Mouse (Mus musculus) forebrain, embryonic 16.5 days (tissue): Measurements from ENCODE around the gene Gm26558. TPM values are rescaled to one million over a fixed set of nuclear protein-coding genes. Genes with fewer than 3 reads are reported as not detected.

Source experiments
- ATAC-seq: fragments of 200-750 bp; cut with Nextera tagmentation; 2 replicates; pipeline ENCODE4 v1.8.0; 2017; ENCODE audit warnings: mild to moderate bottlenecking, moderate library complexity
- H3K27ac ChIP-seq: fragments of 300-500 bp; sonication (generic); 2 replicates; pipeline ENCODE4 v1.5.1; 2014; ENCODE audit warnings: low read length, control low read depth
- H3K27me3 ChIP-seq: fragments of 300-500 bp; sonication (generic); replicated peaks from 2 replicates; pipeline ENCODE4 v1.6.1; 2014; ENCODE audit warnings: low read length; ENCODE audit not compliant: control insufficient read depth, insufficient read depth
- H3K36me3 ChIP-seq: fragments of 300-500 bp; sonication (generic); 2 replicates; pipeline ENCODE4 v1.6.1; 2014; ENCODE audit not compliant: control insufficient read depth, insufficient read depth
- H3K4me1 ChIP-seq: fragments of 300-500 bp; sonication (generic); replicated peaks from 2 replicates; pipeline ENCODE4 v1.6.1; 2014; ENCODE audit warnings: low read length; ENCODE audit not compliant: control insufficient read depth, insufficient read depth
- H3K4me2 ChIP-seq: fragments of 300-500 bp; sonication (generic); 2 replicates; pipeline ENCODE4 v1.6.1; 2014; ENCODE audit warnings: mild to moderate bottlenecking, low read length, control low read depth
- H3K4me3 ChIP-seq: fragments of 300-500 bp; sonication (generic); replicated peaks from 2 replicates; pipeline ENCODE4 v1.5.1; 2014; ENCODE audit warnings: mild to moderate bottlenecking, low read length, control low read depth
- H3K9ac ChIP-seq: fragments of 300-500 bp; sonication (generic); replicated peaks from 2 replicates; pipeline ENCODE4 v1.6.1; 2014; ENCODE audit warnings: low read depth, low read length, control low read depth
- H3K9me3 ChIP-seq: fragments of 300-500 bp; sonication (generic); 2 replicates; pipeline ENCODE4 v1.6.1; 2016; ENCODE audit warnings: low read length; ENCODE audit not compliant: control insufficient read depth
- WGBS: fragments of 180-500 bp; shearing (Covaris S2); extraction: QIAGEN DNeasy Blood & Tissue Kit; methylation state at CpG from one replicate; pipeline ENCODE4 v1.1.7; 2014; 5-methylcytosine and 5-hydroxymethylcytosine counted together
- polyA plus RNA-seq: library from polyadenylated mRNA; unstranded; fragments of >200 nt; fragmentation: Nextera tagmentation; extraction: Ambion mirVana; gene quantifications from 2 replicates; pipeline ENCODE4 v1.2.1, GENCODE M21; 2015

Gm26558 gene
- polyA plus RNA-seq, 1 experiment from 2014 or later, result 3.8 TPM

DNA sequence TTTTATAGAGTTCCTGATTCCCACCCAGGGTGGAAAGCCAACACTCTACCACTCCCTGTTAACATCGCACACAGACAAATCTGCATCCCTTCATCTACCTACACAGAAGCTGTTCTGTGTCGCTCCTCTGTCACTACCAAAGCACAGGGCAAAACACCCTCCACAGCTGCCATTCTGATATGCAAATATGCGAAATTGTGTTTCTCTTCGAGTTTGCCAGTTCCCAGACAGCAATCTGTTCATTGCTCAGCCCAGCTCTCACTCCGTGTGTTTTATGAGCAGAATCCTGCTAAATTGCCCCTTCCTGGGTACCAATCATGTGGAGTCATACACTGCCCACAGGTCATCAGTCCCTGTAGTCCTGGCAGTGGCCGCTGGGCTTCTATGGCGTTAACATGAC lies 4.8 kb downstream of the Gm26558 start:
- WGBS, result 57% methylated on average over 7 of the region's 7 CpGs
- H3K4me3 ChIP-seq, result no peak overlapping the region

DNA sequence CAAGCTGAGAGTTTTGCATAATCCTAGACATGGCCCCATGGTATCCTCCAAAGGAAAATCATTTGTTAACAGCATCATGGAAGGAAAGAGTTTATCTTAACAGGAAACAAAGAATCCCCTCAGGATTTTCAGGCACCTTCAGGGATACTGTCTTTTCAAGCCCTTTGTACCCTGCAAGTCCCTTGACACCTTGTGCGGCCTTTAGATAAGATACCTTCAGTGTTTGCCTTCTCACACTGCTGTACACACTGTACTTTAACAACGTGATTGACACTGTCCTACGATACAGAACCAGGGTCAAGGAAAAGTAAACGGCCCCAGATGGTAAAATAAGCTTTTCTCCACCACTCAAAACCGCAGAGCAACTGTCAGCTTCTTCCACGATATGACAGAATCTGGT lies 10.1 kb downstream of the Gm26558 start:
- H3K36me3 ChIP-seq, result no peaks in the 10 kb centered on the region
- no peak overlapping the region for H3K27ac ChIP-seq
- 0 out of 2 replicates have a peak, but pooled peaks cover under 1% of the 10 kb centered on the region for H3K4me1 ChIP-seq
- H3K4me2 ChIP-seq, result no peak overlapping the region
- WGBS, result 77% methylated on average over 6 of the region's 6 CpGs
- no peak overlapping the region for H3K9ac ChIP-seq
- ATAC-seq, result no peak
- no peaks in the 10 kb centered on the region for H3K27me3 ChIP-seq
- no peaks in the 10 kb centered on the region for H3K9me3 ChIP-seq
- H3K4me3 ChIP-seq, result no peak overlapping the region

More for the DNA sequence above, 4.8 kb downstream of the Gm26558 start:
- Histone ChIP-seq H3K36me3 (no peaks in the 10 kb centered on the region), H3K9ac (no peak overlapping the region), H3K27ac (peak overlapping the region; percentile 71), H3K9me3 (no peaks in the 10 kb centered on the region), H3K4me2 (peak overlapping the region; percentile 13), H3K27me3 (no peaks in the 10 kb centered on the region), H3K4me1 (peaks cover 16% of the 10 kb centered on the region)
- ATAC-seq, result no peak

DNA sequence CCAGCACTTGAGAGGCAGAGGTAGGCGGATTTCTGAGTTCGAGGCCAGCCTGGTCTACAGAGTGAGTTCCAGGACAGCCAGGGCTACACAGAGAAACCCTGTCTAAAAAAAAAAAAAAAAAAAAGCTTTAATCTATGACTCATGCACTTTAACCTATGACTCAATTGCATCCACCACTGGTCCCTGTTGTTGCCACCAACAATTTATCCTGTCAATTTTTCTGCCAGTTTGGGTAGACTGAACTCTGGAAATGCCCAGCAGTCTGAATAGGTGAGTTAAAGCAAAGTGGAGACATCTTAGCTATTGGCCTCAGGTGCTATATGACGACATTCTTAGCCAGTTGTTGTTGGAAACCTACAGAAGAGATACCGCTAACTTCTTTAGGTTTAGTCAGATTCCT lies 12.4 kb downstream of the Gm26558 start:
- H3K36me3 ChIP-seq, result no peaks in the 10 kb centered on the region
- no peak for ATAC-seq
- no peak overlapping the region for H3K4me3 ChIP-seq
- no peak overlapping the region for H3K9ac ChIP-seq
- H3K9me3 ChIP-seq, result no peaks in the 10 kb centered on the region
- H3K4me2 ChIP-seq, result no peak overlapping the region
- H3K27me3 ChIP-seq, result no peaks in the 10 kb centered on the region
- WGBS, result 88% methylated on average over 4 of the region's 4 CpGs
- H3K4me1 ChIP-seq, result no peaks in the 10 kb centered on the region
- no peak overlapping the region for H3K27ac ChIP-seq

DNA sequence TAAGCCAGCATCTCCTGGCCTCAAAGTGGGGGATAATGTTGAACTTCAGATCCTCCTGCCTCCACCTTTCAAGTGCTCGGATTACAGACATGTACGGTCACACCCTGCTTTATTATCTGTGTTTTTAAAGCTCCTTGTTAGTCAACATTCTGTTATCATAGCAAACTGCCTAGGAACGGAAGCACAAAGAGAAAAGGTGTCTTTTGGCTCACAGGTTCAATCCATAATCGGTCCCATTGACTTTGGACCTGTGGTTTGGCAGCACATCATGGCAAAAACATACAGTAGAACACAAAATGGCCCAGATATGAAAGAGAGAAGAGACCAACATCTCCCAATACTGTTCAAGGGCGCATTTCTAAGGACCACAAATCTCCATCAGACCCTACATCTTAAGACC lies 13.6 kb downstream of the Gm26558 start:
- Histone ChIP-seq H3K4me3 (no peak overlapping the region), H3K9me3 (no peaks in the 10 kb centered on the region), H3K9ac (no peak overlapping the region), H3K4me2 (no peak overlapping the region), H3K4me1 (peaks cover 1% of the 10 kb centered on the region), H3K27me3 (no peaks in the 10 kb centered on the region), H3K27ac (no peak overlapping the region), H3K36me3 (no peaks in the 10 kb centered on the region)
- ATAC-seq, result no peak
- WGBS, result 91% methylated on average over 5 of the region's 5 CpGs

DNA sequence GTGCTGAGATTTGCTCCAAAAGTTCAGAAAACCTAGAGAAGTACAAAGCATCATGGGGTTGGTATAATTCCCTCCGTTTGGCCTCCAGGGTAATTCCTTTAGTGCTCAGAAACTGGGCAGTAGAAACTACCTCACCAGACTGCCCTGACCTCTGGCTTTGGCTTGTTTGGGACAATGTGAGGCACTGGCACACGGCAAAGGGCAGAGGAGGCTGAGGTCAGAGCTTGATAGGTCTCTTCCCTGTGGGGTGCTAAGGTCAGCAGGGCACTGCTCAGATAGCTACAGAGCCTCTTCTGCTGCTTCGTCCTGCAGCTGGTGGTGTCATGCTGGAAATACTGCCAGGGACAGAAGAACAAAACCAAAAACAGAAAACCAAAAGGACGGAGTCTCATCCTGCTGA lies 14.2 kb downstream of the Gm26558 start:
- Histone ChIP-seq H3K9ac (no peak overlapping the region), H3K4me1 (peaks cover 7% of the 10 kb centered on the region), H3K27ac (no peak overlapping the region), H3K4me2 (no peak overlapping the region), H3K9me3 (no peaks in the 10 kb centered on the region), H3K27me3 (no peaks in the 10 kb centered on the region), H3K4me3 (no peak overlapping the region), H3K36me3 (no peaks in the 10 kb centered on the region)
- WGBS, result 59% methylated on average over 4 of the region's 4 CpGs
- no peak for ATAC-seq

DNA sequence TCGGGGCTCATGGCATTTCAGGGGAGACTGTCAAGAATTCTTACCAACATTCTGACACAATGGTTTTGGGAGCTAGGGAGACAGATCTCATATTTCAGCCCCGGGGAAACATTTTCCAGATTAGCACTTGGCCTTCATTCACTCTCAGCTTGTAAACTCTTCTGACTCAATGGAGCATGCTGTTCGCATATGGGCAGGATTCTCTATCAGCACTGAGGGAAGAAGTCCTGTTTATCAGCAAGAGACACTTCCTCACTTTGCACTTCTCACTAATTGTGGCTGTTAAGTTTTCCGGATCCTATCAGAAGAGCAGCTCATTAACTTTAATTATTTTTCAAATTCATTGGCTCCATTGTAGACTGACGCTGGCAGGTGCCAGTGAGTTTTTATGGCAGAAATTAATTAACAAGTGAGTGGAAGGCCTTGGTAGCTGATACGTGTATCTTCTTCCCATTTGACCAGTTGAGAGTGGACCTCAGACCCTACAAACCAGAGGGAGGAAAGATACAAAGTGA lies 16.6 kb downstream of the Gm26558 start:
- WGBS, result 55% methylated on average over 6 of the region's 6 CpGs
- Histone ChIP-seq H3K36me3 (no peaks in the 10 kb centered on the region), H3K9ac (no peak overlapping the region), H3K4me3 (no peak overlapping the region), H3K27me3 (no peaks in the 10 kb centered on the region), H3K4me1 (peaks cover 7% of the 10 kb centered on the region), H3K4me2 (no peak overlapping the region), H3K9me3 (no peaks in the 10 kb centered on the region), H3K27ac (no peak overlapping the region)
- no peak for ATAC-seq

DNA sequence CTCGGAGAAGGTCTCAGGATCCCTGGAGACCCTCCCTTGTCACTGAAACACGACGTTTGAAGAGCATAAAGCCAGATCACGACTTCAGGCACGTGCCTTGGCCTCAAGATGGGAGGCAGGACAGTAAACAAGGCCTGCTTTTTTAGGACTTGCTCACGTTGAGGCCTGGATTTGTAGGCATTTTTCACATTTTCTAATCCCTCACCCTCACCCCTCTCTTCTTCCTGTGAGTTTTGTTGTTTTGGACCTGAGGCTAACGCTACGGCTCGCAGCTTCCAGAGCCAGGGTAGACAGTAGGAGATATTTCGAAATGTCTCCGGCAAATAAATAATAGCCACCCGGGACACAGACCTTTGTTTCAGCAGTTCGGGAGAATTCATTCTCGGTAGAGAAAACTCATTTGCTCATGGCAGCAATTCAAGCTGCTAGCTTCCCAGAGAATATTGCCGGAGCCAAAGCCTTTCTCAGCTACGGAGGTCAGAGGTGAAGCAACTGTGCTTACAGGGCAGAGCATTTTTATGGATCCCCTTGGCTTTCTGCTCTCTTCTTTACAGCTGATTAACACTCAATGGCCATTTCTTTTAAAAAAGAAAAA lies 18.8 kb downstream of the Gm26558 start:
- 37% methylated on average over 16 of the region's 16 CpGs for WGBS
- Histone ChIP-seq H3K27ac (no peak overlapping the region), H3K27me3 (no peaks in the 10 kb centered on the region), H3K4me2 (no peak overlapping the region), H3K9me3 (no peaks in the 10 kb centered on the region), H3K4me3 (no peak overlapping the region), H3K4me1 (peaks cover 7% of the 10 kb centered on the region), H3K36me3 (no peaks in the 10 kb centered on the region), H3K9ac (no peak overlapping the region)
- ATAC-seq, result no peak

DNA sequence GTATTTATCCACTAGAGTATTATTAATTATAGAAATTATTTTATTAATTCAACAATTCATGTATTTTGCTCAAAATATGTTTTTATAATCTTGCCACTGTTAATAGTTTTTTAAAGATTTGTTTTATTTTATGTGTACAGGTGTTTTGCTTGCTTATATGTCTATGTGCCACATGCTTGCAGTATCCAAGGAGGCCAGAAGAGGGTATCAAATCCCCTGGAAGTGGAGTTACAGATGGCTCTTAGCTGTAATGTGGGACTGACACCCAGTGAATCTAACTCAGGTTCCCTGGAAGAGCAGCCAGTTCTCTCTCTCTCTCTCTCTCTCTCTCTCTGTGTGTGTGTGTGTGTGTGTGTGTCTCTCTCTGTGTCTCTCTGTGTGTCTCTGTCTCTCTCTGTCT lies 20.9 kb downstream of the Gm26558 start:
- Histone ChIP-seq H3K27ac (no peak overlapping the region), H3K9ac (no peak overlapping the region), H3K4me1 (peaks cover 7% of the 10 kb centered on the region), H3K4me3 (no peak overlapping the region), H3K9me3 (peaks cover 3% of the 10 kb centered on the region; the same call in 1 of the 2 replicates), H3K27me3 (no peaks in the 10 kb centered on the region), H3K36me3 (no peaks in the 10 kb centered on the region), H3K4me2 (no peak overlapping the region)
- ATAC-seq, result no peak

DNA sequence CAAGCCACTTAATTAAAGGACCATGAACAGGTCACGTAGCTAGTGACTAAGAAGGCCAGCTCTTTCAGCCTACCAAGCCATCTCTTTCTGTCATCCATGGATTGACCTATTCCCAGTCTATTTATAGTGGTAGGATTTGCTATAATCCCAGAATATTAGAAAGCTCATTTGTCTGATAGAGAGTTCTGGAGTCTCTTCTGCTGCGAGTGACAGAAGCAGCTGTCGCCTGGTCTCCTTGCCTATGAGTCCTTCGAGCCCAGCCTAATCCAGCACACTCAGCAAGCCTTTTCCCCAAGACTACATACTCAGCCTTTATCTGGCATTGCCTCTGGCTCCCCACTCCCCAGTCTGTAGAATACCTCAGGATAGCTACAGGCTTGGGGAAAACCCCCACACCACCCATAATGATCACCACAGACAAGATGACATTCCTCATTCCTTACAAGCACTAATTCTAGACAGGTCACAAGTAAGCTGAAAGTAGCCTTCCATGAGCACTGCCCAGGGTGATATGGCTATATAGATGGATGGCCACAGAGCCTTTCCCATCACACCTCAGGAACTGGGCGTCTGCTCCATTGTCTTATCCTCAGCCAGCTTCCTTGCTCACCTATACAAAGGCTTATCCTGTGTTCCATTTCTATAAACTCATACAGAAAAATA lies 27.7 kb downstream of the Gm26558 start:
- Histone ChIP-seq H3K36me3 (no peaks in the 10 kb centered on the region), H3K4me1 (peaks cover 6% of the 10 kb centered on the region; the same call in 1 of the 2 replicates), H3K27ac (no peak overlapping the region), H3K4me3 (no peak overlapping the region), H3K9ac (no peak overlapping the region), H3K9me3 (peaks cover 3% of the 10 kb centered on the region; the same call in 1 of the 2 replicates), H3K4me2 (no peak overlapping the region), H3K27me3 (no peaks in the 10 kb centered on the region)
- ATAC-seq, result no peak
- 83% methylated on average over 5 of the region's 5 CpGs for WGBS
